In genomic region chr16:24539003-24539402, GRCm38 (mm10) we compare ENCODE assay signal across 22 mouse cellular contexts.
A peak's percentile ranks its signal among the peaks of the same experiment; 100 is the strongest.
DNase-seq lines count a peak whose midpoint lies in the region; ATAC-seq and TF ChIP-seq lines count a peak whose summit lies in the region.
"Had no signal": no experiment of that assay in that cellular context is flagged by ENCODE, and none has a peak within 500 bp of the region (broad histone marks: within the 10 kb centered on the region; RNA-seq: fewer than 3 reads in every experiment).

No protein-coding gene starts in this region.

- TF ChIP-seq CTCF in layer of hippocampus, adult 2 months (conservative IDR thresholded peaks at IDR 0.05), result no peak
- no peak for TF ChIP-seq CTCF in lung, postnatal 0 days (IDR thresholded peaks at IDR 0.05)

- H3K9ac ChIP-seq in hindbrain, embryonic 16.5 days (ENCODE audit: low read depth, low read length), result no peak overlapping the region
- H3K9ac ChIP-seq in lung, postnatal 0 days (replicated peaks; ENCODE audit: low read depth), result no peak overlapping the region
- H3K9ac ChIP-seq: embryonic facial prominence, embryonic 15.5 days; forebrain, embryonic 15.5 days; heart, embryonic 13.5 days; hindbrain, embryonic 15.5 days; intestine, embryonic 15.5 days had no signal

- H3K27ac ChIP-seq in layer of hippocampus, adult 2 months, result peak overlapping the region; percentile 74
- no peak overlapping the region for H3K27ac ChIP-seq in hindbrain, embryonic 16.5 days (ENCODE audit: low read depth, low read length)
- H3K27ac ChIP-seq in lung, postnatal 0 days (ENCODE audit: low read length), result no peak overlapping the region
- H3K27ac ChIP-seq: embryonic facial prominence, embryonic 15.5 days; forebrain, embryonic 15.5 days; heart, embryonic 13.5 days; hindbrain, embryonic 15.5 days; intestine, embryonic 15.5 days had no signal

- no peaks in the 10 kb centered on the region for H3K4me1 ChIP-seq in hindbrain, embryonic 16.5 days (ENCODE audit: control insufficient read depth, insufficient read depth, low read depth, low read length)
- no peaks in the 10 kb centered on the region for H3K4me1 ChIP-seq in lung, postnatal 0 days (ENCODE audit: insufficient read depth, low read depth, low read length)
- H3K4me1 ChIP-seq: embryonic facial prominence, embryonic 15.5 days; hindbrain, embryonic 15.5 days; intestine, embryonic 15.5 days had no signal

- 92% methylated on average over 4 of the region's 4 CpGs for WGBS in hindbrain, embryonic 16.5 days
- WGBS in lung, postnatal 0 days, result 88% methylated on average over 4 of the region's 4 CpGs

- H3K4me2 ChIP-seq in hindbrain, embryonic 16.5 days (ENCODE audit: low read length), result no peak overlapping the region
- H3K4me2 ChIP-seq in lung, postnatal 0 days (replicated peaks; ENCODE audit: low read depth, low read length), result no peak overlapping the region
- H3K4me2 ChIP-seq: embryonic facial prominence, embryonic 15.5 days; forebrain, embryonic 15.5 days; heart, embryonic 13.5 days; hindbrain, embryonic 15.5 days; intestine, embryonic 15.5 days had no signal

- ATAC-seq in CD4-positive, CD25-positive, alpha-beta regulatory T cell, adult 4 months, result peak; percentile 90
- ATAC-seq in hindbrain, embryonic 16.5 days, result no peak
- ATAC-seq in lung, postnatal 0 days, result no peak
- ATAC-seq: forebrain, embryonic 15.5 days; intestine, embryonic 15.5 days had no signal

- TF ChIP-seq EP300 in lung, postnatal 0 days (IDR thresholded peaks at IDR 0.05), result no peak

- no peaks in the 10 kb centered on the region for H3K9me3 ChIP-seq in hindbrain, embryonic 16.5 days (ENCODE audit: control insufficient read depth, low read length)
- H3K9me3 ChIP-seq in lung, postnatal 0 days (ENCODE audit: low read length), result no peaks in the 10 kb centered on the region
- H3K9me3 ChIP-seq: embryonic facial prominence, embryonic 15.5 days; forebrain, embryonic 15.5 days; heart, embryonic 13.5 days; hindbrain, embryonic 15.5 days; intestine, embryonic 15.5 days had no signal

- no peaks in the 10 kb centered on the region for H3K27me3 ChIP-seq in hindbrain, embryonic 16.5 days (replicated peaks; ENCODE audit: control insufficient read depth, insufficient read depth, low read length)
- H3K27me3 ChIP-seq in lung, postnatal 0 days (replicated peaks; ENCODE audit: insufficient read depth, low read length), result no peaks in the 10 kb centered on the region
- H3K27me3 ChIP-seq: CH12.LX; embryonic facial prominence, embryonic 15.5 days; forebrain, embryonic 15.5 days; heart, embryonic 13.5 days; hindbrain, embryonic 15.5 days; intestine, embryonic 15.5 days had no signal

- DNase-seq in layer of hippocampus, adult 2 months (ENCODE audit: low spot score in 2 of 2), result no peak
- DNase-seq in layer of hippocampus, adult 18-20 months (ENCODE audit: low spot score in 2 of 2), result no peak
- DNase-seq in CD4-positive helper T cell, adult 2 months (ENCODE audit: low read depth, low spot score), result peak; percentile 90
- DNase-seq in induced T-regulatory cell, adult 2 months (ENCODE audit: low read depth), result peak; percentile 72
- DNase-seq in ovary, postnatal 10 days (ENCODE audit: low spot score), result no peak
- DNase-seq in lung, postnatal 0 days (ENCODE audit: low spot score), result no peak
- DNase-seq: adrenal gland, postnatal 10 days; cerebellum, adult 11 months; cerebellum, adult 8-10 months; cerebellum, postnatal 14 days; embryo, embryonic 11 days; gastrocnemius, postnatal 14 days; heart, postnatal 36 days had no signal

- H3K4me3 ChIP-seq in layer of hippocampus, adult 2 months, result no peak overlapping the region
- H3K4me3 ChIP-seq in hindbrain, embryonic 16.5 days (ENCODE audit: low read length), result no peak overlapping the region
- H3K4me3 ChIP-seq in lung, postnatal 0 days (ENCODE audit: low read depth, low read length), result no peak overlapping the region
- H3K4me3 ChIP-seq: embryonic facial prominence, embryonic 15.5 days; erythroblast, embryonic 14.5 days; forebrain, embryonic 15.5 days; heart, embryonic 13.5 days; hindbrain, embryonic 15.5 days; intestine, embryonic 15.5 days had no signal

- no peaks in the 10 kb centered on the region for H3K36me3 ChIP-seq in hindbrain, embryonic 16.5 days (ENCODE audit: control insufficient read depth, insufficient read depth, low read length)
- H3K36me3 ChIP-seq in lung, postnatal 0 days (ENCODE audit: insufficient read depth, low read length), result no peaks in the 10 kb centered on the region
- H3K36me3 ChIP-seq: embryonic facial prominence, embryonic 15.5 days; forebrain, embryonic 15.5 days; hindbrain, embryonic 15.5 days; intestine, embryonic 15.5 days had no signal

Comparison
In these comparisons a context has a peak if more than half of its experiments do, and no peak if none do; other contexts are left out.
1. DNase-seq: peak in CD4-positive helper T cell, adult 2 months (single experiment) and induced T-regulatory cell, adult 2 months (single experiment); none in layer of hippocampus, adult 2 months (0 of 2), layer of hippocampus, adult 18-20 months (0 of 2), ovary, postnatal 10 days (single experiment) and lung, postnatal 0 days (single experiment).